Comparison of ENCODE assay signal across 26 mouse cellular contexts in the genomic region with DNA sequence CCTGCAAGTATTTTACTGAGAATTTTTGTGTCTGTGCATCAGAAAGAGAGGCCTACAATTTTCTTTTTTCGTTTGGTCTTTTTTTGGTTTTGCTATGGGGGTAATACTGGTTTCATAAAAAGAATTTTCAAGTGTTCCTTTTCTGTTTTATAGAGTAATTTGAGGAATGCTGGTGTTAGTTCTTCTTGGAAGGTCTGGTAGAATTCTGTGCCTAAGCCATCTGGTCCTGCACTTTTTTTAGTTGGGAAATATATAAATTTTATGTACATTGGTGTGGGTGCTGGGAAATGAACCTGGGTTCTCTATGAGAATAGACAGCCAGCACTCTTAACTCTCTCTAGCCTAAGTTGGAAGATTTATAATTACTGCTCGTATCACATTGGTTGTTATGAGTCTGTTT. TPM values are rescaled to one million over a fixed set of nuclear protein-coding genes. Genes with fewer than 3 reads are reported as not detected.
DNase-seq lines count a peak whose midpoint lies in the region; ATAC-seq lines count a peak whose summit lies in the region.
"Had no signal": no experiment of that assay in that cellular context is flagged by ENCODE, and none has a peak within 500 bp of the region (broad histone marks: within the 10 kb centered on the region; RNA-seq: fewer than 3 reads in every experiment).

No protein-coding gene starts in this region.

- intact Hi-C loops in left cerebral cortex, postnatal 4 days (cut with DNase I), result no loop called here
- intact Hi-C loops in left cerebral cortex, postnatal 14 days (cut with DNase I), result loop anchor here (5.0 kb wide), 1 partner anchor 35 kb away; a partner anchor contains a TSS

- no peak for DNase-seq in frontal cortex, postnatal 25 days (ENCODE audit: low spot score in 2 of 2)
- peak; percentile 28 for DNase-seq in left cerebral cortex, adult 11 months (ENCODE audit: low spot score)
- no peak for DNase-seq in left cerebral cortex, postnatal 4 days
- DNase-seq in left cerebral cortex, postnatal 14 days (ENCODE audit: low spot score in 2 of 2), result peak; percentile 23 to 31
- no peak for DNase-seq in left cerebral cortex, adult 18-20 months (ENCODE audit: low spot score in 2 of 2)
- peak; percentile 78 for DNase-seq in brain, adult 2 months (ENCODE audit: low read depth, low spot score)
- DNase-seq in kidney, postnatal 25 days, result no peak
- DNase-seq: adrenal gland, adult 8-10 months; adrenal gland, postnatal 14 days; adrenal gland, postnatal 36 days; B cell, adult 2 months; cerebellum, adult 11 months; cerebellum, adult 18-20 months; cerebellum, adult 8-10 months; cerebellum, adult 9-11 months; cerebellum, postnatal 14 days; cerebellum, postnatal 36 days; embryo, embryonic 11 days had no signal

- peak; percentile 83 for ATAC-seq in frontal cortex, adult (ENCODE audit: low TSS enrichment)
- ATAC-seq: activated CD4-positive, CD25-positive, alpha-beta regulatory T cell, adult 4 months; CD4-positive, CD25-positive, alpha-beta regulatory T cell, adult 4 months; forebrain, embryonic 14.5 days; Patski had no signal

RNA-seq across cellular contexts. Expression of a gene that starts 27.0 kb away (rescaled TPM):
- 1 to 10 TPM; 5.4 to 8.2 TPM for total RNA-seq in left cerebral cortex, postnatal 4 days (2021)
- total RNA-seq in left cerebral cortex, postnatal 14 days (2021), result 10 to 100 TPM; 14.1 to 20.5 TPM
- total RNA-seq in left cerebral cortex, adult 18-20 months (2021), result 10 to 100 TPM; 12.3 to 14.1 TPM
- total RNA-seq: CH12.LX; common myeloid progenitor, adult 5-6 weeks had no signal

RNA-seq across cellular contexts. Expression of a gene that starts 34.7 kb away (rescaled TPM):
- total RNA-seq in left cerebral cortex, postnatal 4 days (2021), result 10 to 100 TPM; 46.2 to 50.0 TPM
- total RNA-seq in left cerebral cortex, postnatal 14 days (2021), result 10 to 100 TPM; 65.4 to 67.4 TPM
- total RNA-seq in left cerebral cortex, adult 18-20 months (2021), result 10 to 100 TPM; 72.0 to 76.6 TPM

RNA-seq across cellular contexts. Expression of a gene that starts 41.9 kb away (rescaled TPM):
- under 1 TPM in 1 of 2 experiments, not detected in 1; 0.26 TPM for total RNA-seq in left cerebral cortex, postnatal 4 days (2021)
- under 1 TPM in 1 of 2 experiments, not detected in 1; 0.29 TPM for total RNA-seq in left cerebral cortex, postnatal 14 days (2021)
- not detected for total RNA-seq in left cerebral cortex, adult 18-20 months (2021)
- total RNA-seq: adrenal gland, adult 18-20 months; adrenal gland, adult 8-10 months; adrenal gland, postnatal 14 days; adrenal gland, postnatal 36 days had no signal

Comparison
In these comparisons a context has a peak if more than half of its experiments do, and no peak if none do; other contexts are left out.
1. DNase-seq: peak in left cerebral cortex, adult 11 months (single experiment), left cerebral cortex, postnatal 14 days (2 of 2) and brain, adult 2 months (single experiment); none in frontal cortex, postnatal 25 days (0 of 2), left cerebral cortex, postnatal 4 days (single experiment), left cerebral cortex, adult 18-20 months (0 of 2) and kidney, postnatal 25 days (0 of 2).